Mouse (Mus musculus) neural tube, embryonic 11.5 days (tissue): Measurements from ENCODE around the gene 2410004P03Rik. TPM values are rescaled to one million over a fixed set of nuclear protein-coding genes. Genes with fewer than 3 reads are reported as not detected.

ENCODE experiments used
- ATAC-seq: fragments of 200-750 bp; cut with Nextera tagmentation; 2 replicates; pipeline ENCODE4 v1.8.0; 2017; ENCODE audit warnings: moderate number of reproducible peaks, mild to moderate bottlenecking, moderate TSS enrichment, moderate library complexity; ENCODE audit not compliant: insufficient read depth, low FRiP score, low TSS enrichment
- DNase-seq: peaks from one replicate; pipeline ENCODE4 v3.0.0-alpha.2; 2015; ENCODE audit warnings: low spot score
- H3K27ac ChIP-seq: fragments of 300-500 bp; sonication (generic); 2 replicates; pipeline ENCODE4 v1.5.1; 2014; ENCODE audit warnings: low read depth, mild to moderate bottlenecking, low read length
- H3K27me3 ChIP-seq: fragments of 300-500 bp; sonication (generic); 2 replicates; pipeline ENCODE4 v1.6.1; 2014; ENCODE audit warnings: mild to moderate bottlenecking, low read length, mixed read lengths; ENCODE audit not compliant: control insufficient read depth, insufficient read depth
- H3K36me3 ChIP-seq: fragments of 300-500 bp; sonication (generic); 2 replicates; pipeline ENCODE4 v1.6.1; 2014; ENCODE audit warnings: mild to moderate bottlenecking, low read length, moderate library complexity, mixed read lengths; ENCODE audit not compliant: control insufficient read depth, insufficient read depth
- H3K4me1 ChIP-seq: fragments of 300-500 bp; sonication (generic); 2 replicates; pipeline ENCODE4 v1.6.1; 2014; ENCODE audit warnings: low read length, mixed read lengths; ENCODE audit not compliant: control insufficient read depth, insufficient read depth
- H3K4me2 ChIP-seq: fragments of 300-500 bp; sonication (generic); 2 replicates; pipeline ENCODE4 v1.6.1; 2014; ENCODE audit warnings: low read depth, mild to moderate bottlenecking, moderate library complexity
- H3K4me3 ChIP-seq: fragments of 300-500 bp; sonication (generic); 2 replicates; pipeline ENCODE4 v1.5.1; 2014; ENCODE audit warnings: low read depth, low read length
- H3K9ac ChIP-seq: fragments of 300-500 bp; sonication (generic); 2 replicates; pipeline ENCODE4 v1.6.1; 2014; ENCODE audit warnings: mild to moderate bottlenecking, low read length
- H3K9me3 ChIP-seq: fragments of 300-500 bp; sonication (generic); 2 replicates; pipeline ENCODE4 v1.6.1; 2016; ENCODE audit warnings: low read length; ENCODE audit not compliant: control insufficient read depth
- WGBS: fragments of 180-500 bp; shearing (Covaris S2); extraction: QIAGEN DNeasy Blood & Tissue Kit; methylation state at CpG from one replicate; pipeline ENCODE4 v1.1.7; 2014; 5-methylcytosine and 5-hydroxymethylcytosine counted together
- polyA plus RNA-seq: library from polyadenylated mRNA; unstranded; fragments of >200 nt; fragmentation: Nextera tagmentation; extraction: Ambion mirVana; gene quantifications from 2 replicates; pipeline ENCODE4 v1.2.1, GENCODE M21; 2014

2410004P03Rik gene
- polyA plus RNA-seq, 1 experiment from 2014 or later: 0.89 TPM

DNA sequence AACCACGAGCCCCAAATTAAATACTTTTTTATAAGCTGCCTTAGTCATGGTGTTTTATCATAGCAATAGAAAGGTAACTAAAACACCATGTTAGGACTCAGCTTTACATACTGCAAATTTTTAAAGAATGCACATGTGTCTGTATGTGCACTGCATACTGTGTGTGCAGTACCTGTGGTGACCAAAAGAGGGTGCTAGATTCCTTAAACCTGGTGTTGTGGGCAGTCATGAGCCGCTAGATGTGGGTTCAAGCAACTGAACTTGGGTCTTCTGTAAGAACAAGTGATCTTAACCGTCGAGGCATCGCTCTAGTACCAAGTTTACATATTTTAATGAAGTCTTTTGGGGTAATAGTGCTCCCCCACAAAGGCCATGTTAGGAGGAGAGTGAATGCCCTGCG, 2.1 kb downstream of the 2410004P03Rik start:
- H3K36me3 ChIP-seq: no peaks in the 10 kb centered on the region
- H3K9me3 ChIP-seq: no peaks in the 10 kb centered on the region
- H3K27me3 ChIP-seq: no peaks in the 10 kb centered on the region
- H3K4me1 ChIP-seq: peaks cover 4% of the 10 kb centered on the region; the same call in 1 of the 2 replicates
- H3K27ac ChIP-seq: no peak overlapping the region
- ATAC-seq (no peak), DNase-seq (no peak)
- H3K4me2 ChIP-seq: no peak overlapping the region
- 95% methylated on average over 6 of the region's 6 CpGs for WGBS
- H3K9ac ChIP-seq: no peak overlapping the region
- no peak overlapping the region for H3K4me3 ChIP-seq

DNA sequence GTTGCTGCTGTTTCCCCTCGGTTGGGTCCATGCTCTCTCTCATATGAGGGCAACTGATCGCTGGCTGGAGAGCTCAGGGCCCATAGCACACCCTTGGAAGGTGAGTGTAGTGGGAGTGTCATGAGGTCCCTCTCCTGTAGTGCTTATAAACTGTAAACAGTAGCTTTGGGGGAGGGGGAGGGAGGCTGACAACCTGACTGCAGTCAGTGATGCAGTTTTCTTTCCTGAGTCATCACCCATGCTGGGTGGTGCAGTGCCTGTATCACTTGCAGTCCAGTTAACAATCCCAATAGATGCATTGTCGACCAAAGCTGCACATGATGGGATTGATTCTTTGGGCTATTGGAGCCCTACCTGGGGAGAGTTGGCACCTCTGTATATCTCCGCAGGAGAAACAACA, 10.3 kb downstream of the 2410004P03Rik start:
- H3K27ac ChIP-seq: no peak overlapping the region
- no peaks in the 10 kb centered on the region for H3K36me3 ChIP-seq
- H3K9me3 ChIP-seq: no peaks in the 10 kb centered on the region
- H3K27me3 ChIP-seq: peaks cover 11% of the 10 kb centered on the region; the same call in 1 of the 2 replicates
- H3K4me3 ChIP-seq: no peak overlapping the region
- 57% methylated on average over 4 of the region's 4 CpGs for WGBS
- ATAC-seq (no peak), DNase-seq (no peak)
- 0 out of 2 replicates have a peak, but pooled peaks cover 5% of the 10 kb centered on the region for H3K4me1 ChIP-seq
- H3K9ac ChIP-seq: no peak overlapping the region
- H3K4me2 ChIP-seq: no peak overlapping the region

DNA sequence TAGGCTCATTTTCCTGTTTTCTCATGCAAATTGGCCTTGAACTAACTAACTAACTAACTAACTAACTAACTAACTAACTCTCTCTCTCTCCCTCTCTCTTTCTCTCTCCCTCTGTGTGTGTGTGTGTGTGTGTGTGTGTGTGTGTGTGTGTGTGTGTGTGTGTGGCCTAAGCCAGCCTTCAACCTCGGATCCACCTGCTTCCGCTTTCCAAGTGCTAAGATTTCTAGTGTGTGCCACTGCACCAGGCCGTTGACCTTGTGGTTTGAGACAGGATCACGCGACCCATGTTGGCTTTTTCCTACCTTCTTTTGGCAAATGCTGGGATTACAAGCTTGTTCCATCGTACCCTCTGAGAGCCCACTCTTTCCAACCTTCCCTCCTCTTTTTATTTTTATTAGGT, 10.9 kb downstream of the 2410004P03Rik start:
- Histone ChIP-seq H3K9me3 (no peaks in the 10 kb centered on the region), H3K4me1 (0 out of 2 replicates have a peak, but pooled peaks cover 5% of the 10 kb centered on the region), H3K36me3 (no peaks in the 10 kb centered on the region), H3K4me3 (no peak overlapping the region), H3K27me3 (peaks cover 11% of the 10 kb centered on the region; the same call in 1 of the 2 replicates), H3K4me2 (no peak overlapping the region), H3K27ac (no peak overlapping the region), H3K9ac (no peak overlapping the region)
- DNase-seq (no peak), ATAC-seq (no peak)
- WGBS: 57% methylated on average over 6 of the region's 6 CpGs

DNA sequence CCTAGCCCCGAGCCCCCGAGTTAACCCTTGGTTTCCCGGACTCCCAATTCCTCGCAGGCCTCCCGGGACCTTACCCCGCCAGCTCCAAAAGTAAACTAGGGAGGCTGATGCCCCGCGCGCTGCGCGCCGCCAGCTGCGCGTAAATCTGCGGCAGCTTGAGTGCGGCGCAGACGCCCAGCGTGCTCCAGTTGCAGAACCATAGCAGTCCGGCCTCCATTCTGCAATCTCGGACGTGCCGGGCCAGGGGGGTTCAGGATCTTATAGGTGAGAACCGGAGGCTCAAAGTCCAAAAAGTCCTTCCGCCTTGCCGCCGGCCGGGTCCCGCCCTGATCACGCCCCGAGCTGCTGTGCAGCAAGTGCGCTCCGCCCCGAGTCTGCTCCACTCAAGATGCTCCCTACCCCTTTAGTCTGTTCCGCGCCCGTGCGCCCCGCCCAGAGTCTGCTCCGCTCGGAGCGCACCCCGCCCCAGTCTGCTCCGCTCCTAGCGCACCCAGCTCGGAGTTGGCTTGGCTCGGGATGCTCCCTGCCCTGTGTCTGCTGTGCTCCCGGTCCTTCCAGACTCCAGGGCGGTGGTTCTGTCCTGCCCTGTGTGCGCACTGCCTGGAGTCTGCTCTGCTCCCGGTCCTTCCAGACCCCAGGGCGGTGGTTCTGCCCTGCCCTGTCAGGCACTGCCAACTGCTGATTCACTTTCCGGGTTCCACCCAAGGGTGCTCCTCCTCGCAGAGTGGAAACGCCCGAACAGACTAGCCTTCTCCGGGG, 11.6 kb downstream of the 2410004P03Rik start, which contains the start of gene Pqlc3:
Pqlc3 (minus strand) TSS at position 670 of the 759 bp plus-strand sequence.
- Histone ChIP-seq H3K9me3 (no peaks in the 10 kb centered on the region), H3K4me1 (0 out of 2 replicates have a peak, but pooled peaks cover 5% of the 10 kb centered on the region), H3K9ac (peak within 1 kb of the TSS; percentile 47), H3K4me3 (peak within 1 kb of the TSS; percentile 47), H3K27ac (no peak within 1 kb of the TSS), H3K4me2 (peak within 1 kb of the TSS; percentile 77), H3K36me3 (no peaks in the 10 kb centered on the region; the same call in 1 of the 2 replicates), H3K27me3 (peaks cover 11% of the 10 kb centered on the region; the same call in 1 of the 2 replicates)
- ATAC-seq (peak; percentile 70), DNase-seq (peak; percentile 75)
- under 1% methylated on average over 57 of the region's 57 CpGs for WGBS

DNA sequence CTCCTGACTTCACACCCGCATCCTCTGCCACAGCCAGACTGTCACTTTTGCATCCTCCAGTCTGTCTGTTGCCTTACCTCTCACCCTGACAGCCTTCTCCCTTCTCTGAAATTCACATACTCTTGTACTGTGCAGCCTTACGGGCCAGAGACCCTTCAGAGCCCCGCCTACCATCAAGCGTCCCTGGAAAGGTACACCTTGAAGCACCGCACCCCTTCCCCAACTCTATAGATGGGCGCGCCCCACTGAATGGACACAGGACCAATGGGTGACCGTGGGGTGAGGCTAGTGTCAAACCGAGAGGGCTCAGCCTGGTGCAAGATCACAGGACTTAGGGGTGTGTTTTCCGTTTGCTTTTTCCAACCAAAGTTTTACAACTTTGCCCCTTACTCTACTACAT, 12.4 kb downstream of the 2410004P03Rik start:
- no peaks in the 10 kb centered on the region; the same call in 1 of the 2 replicates for H3K36me3 ChIP-seq
- H3K27me3 ChIP-seq: peaks cover 11% of the 10 kb centered on the region; the same call in 1 of the 2 replicates
- WGBS: 10% methylated on average over 10 of the region's 10 CpGs
- peak overlapping the region; percentile 47; the same call in 1 of the 2 replicates for H3K4me3 ChIP-seq
- 0 out of 2 replicates have a peak, but pooled peaks have one; percentile 21 for ATAC-seq
- H3K9ac ChIP-seq: no peak overlapping the region
- no peak for DNase-seq
- no peaks in the 10 kb centered on the region for H3K9me3 ChIP-seq
- H3K4me2 ChIP-seq: peak overlapping the region; percentile 77
- H3K27ac ChIP-seq: no peak overlapping the region
- H3K4me1 ChIP-seq: 0 out of 2 replicates have a peak, but pooled peaks cover 5% of the 10 kb centered on the region

DNA sequence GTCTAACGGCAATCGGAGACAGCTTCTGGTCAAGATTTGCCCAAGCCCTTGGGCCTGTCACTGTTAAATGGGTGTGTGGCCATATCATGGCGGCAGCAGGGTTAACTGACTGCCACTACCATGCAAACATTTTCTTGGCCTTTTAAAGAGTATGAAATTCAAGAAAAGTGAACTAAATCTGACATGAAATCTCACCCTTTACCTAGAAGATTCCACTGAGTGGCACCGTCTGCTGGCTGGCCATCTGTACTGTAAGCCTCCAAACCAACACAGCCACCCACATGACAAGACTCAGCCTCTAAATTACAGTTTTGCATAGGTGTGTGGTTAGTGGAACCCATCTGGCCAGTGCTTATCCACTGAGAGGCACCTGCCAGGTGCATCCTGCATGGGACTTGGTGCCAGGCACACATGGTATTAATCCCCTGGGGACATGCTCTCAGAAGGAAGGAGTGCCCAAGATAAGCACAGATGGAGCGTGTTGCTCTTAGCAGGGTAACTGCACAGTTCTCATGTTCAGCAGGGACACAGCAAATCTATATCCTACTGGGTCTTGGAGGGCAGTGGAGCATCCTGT, 14.6 kb downstream of the 2410004P03Rik start:
- no peak for DNase-seq
- Histone ChIP-seq H3K4me2 (no peak overlapping the region), H3K36me3 (no peaks in the 10 kb centered on the region; the same call in 1 of the 2 replicates), H3K9ac (no peak overlapping the region), H3K4me1 (0 out of 2 replicates have a peak, but pooled peaks cover 5% of the 10 kb centered on the region), H3K27me3 (peaks cover 11% of the 10 kb centered on the region; the same call in 1 of the 2 replicates), H3K9me3 (no peaks in the 10 kb centered on the region), H3K27ac (no peak overlapping the region), H3K4me3 (no peak overlapping the region)
- 94% methylated on average over 5 of the region's 5 CpGs for WGBS
- ATAC-seq: no peak

GRCm38 (mm10) chr12:16996281-16996680, 15.2 kb downstream of the 2410004P03Rik start:
- Histone ChIP-seq H3K27me3 (peaks cover 10% of the 10 kb centered on the region; the same call in 1 of the 2 replicates), H3K36me3 (no peaks in the 10 kb centered on the region; the same call in 1 of the 2 replicates), H3K9me3 (no peaks in the 10 kb centered on the region), H3K4me3 (no peak overlapping the region), H3K4me1 (0 out of 2 replicates have a peak, but pooled peaks cover 5% of the 10 kb centered on the region), H3K4me2 (no peak overlapping the region), H3K27ac (no peak overlapping the region), H3K9ac (no peak overlapping the region)
- ATAC-seq (no peak), DNase-seq (no peak)
- WGBS: 87% methylated on average over 5 of the region's 5 CpGs

- 0 out of 2 replicates have a peak, but pooled peaks cover 2% of the 10 kb centered on the region for H3K4me1 ChIP-seq
- no peaks in the 10 kb centered on the region for H3K9me3 ChIP-seq
- H3K27ac ChIP-seq: no peak overlapping the region
- ATAC-seq: no peak
- H3K36me3 ChIP-seq: no peaks in the 10 kb centered on the region; the same call in 1 of the 2 replicates
- H3K4me2 ChIP-seq: no peak overlapping the region
- no peak overlapping the region for H3K4me3 ChIP-seq
- no peak overlapping the region for H3K9ac ChIP-seq
- H3K27me3 ChIP-seq: peaks cover 2% of the 10 kb centered on the region; the same call in 1 of the 2 replicates
- 88% methylated on average over 2 of the region's 2 CpGs for WGBS
- no peak for DNase-seq
Observed at GRCm38 (mm10) chr12:16994291-16994690, 17.2 kb downstream of the 2410004P03Rik start.
